Mouse (Mus musculus) heart, adult 2 months (tissue): ENCODE measurements at regions not wholly inside any gene's neighbourhood (a gene's known extent, or its start where the extent isn't known, plus 50 kb on each side); places are given as distances from the start of the nearest gene placed in this dataset.

Experiments
- DNase-seq, 2 experiments: peaks; one replicate each; pipeline ENCODE4 v3.0.0; 2021
- H3K27ac ChIP-seq: fragments of 200-600 bp; 2 replicates; pipeline ENCODE4 v1.8.1; 2022
- H3K27me3 ChIP-seq: fragments of 200-500 bp; 2 replicates; pipeline ENCODE4 v1.6.1; 2012; ENCODE audit warnings: mild to moderate bottlenecking, low read length, inconsistent platforms, mixed read lengths; ENCODE audit not compliant: control insufficient read depth, insufficient read depth
- H3K36me3 ChIP-seq: fragments of 200-500 bp; 2 replicates; pipeline ENCODE4 v1.6.1; 2012; ENCODE audit warnings: low read length, inconsistent platforms; ENCODE audit not compliant: control insufficient read depth, insufficient read depth
- H3K4me1 ChIP-seq: fragments of 200-500 bp; 2 replicates; pipeline ENCODE4 v1.6.1; 2011; ENCODE audit warnings: low read length; ENCODE audit not compliant: control insufficient read depth, insufficient read depth
- H3K4me3 ChIP-seq: fragments of 200-600 bp; 2 replicates; pipeline ENCODE4 v1.8.1; 2022
- H3K79me2 ChIP-seq: fragments of 200-500 bp; replicated peaks from 2 replicates; pipeline ENCODE4 v1.6.1; 2012; ENCODE audit warnings: mild to moderate bottlenecking, inconsistent platforms, low read length, moderate library complexity, mixed read lengths; ENCODE audit not compliant: control insufficient read depth, insufficient read depth
- H3K9ac ChIP-seq: fragments of 200-500 bp; 2 replicates; pipeline ENCODE4 v1.6.1; 2012; ENCODE audit warnings: low read depth, mild to moderate bottlenecking, control low read depth, inconsistent platforms, low read length, mixed read lengths
- CTCF ChIP-seq: fragments of 200-600 bp; IDR thresholded peaks from 2 replicates; pipeline ENCODE4 v1.8.1; 2022; ENCODE audit warnings: antibody characterized with exemption, mild to moderate bottlenecking, moderate library complexity
- EP300 ChIP-seq: fragments of 200-500 bp; IDR thresholded peaks from 2 replicates; pipeline ENCODE4 v1.6.1; 2011; ENCODE audit warnings: low read depth, low read length, control low read depth; ENCODE audit not compliant: insufficient read depth
- POLR2A ChIP-seq: fragments of 200-500 bp; IDR thresholded peaks from 2 replicates; pipeline ENCODE4 v1.6.1; 2011; ENCODE audit warnings: mild to moderate bottlenecking, low read depth, low read length, control low read depth; ENCODE audit not compliant: insufficient read depth
- WGBS: fragments of 180-500 bp; shearing (Covaris S2); methylation state at CpG from one replicate; pipeline ENCODE4 v1.1.7; 2018; 5-methylcytosine and 5-hydroxymethylcytosine counted together
- intact Hi-C: fragments of 180-260 bp; cut with DNase I; formaldehyde crosslinking; loops from one replicate; pipeline ENCODE4 v1.15.1; 2025

GRCm38 (mm10) chr9:115637114-115637513 lies 272.1 kb upstream of the Gadl1 start:
- no peak overlapping the region for H3K4me3 ChIP-seq
- no peaks in the 10 kb centered on the region for H3K4me1 ChIP-seq
- no peaks in the 10 kb centered on the region for H3K27me3 ChIP-seq
- no peaks in the 10 kb centered on the region for H3K36me3 ChIP-seq
- intact Hi-C loops: no loop called here
- DNase-seq: peak in 1 of 2 experiments; percentile 10
- no peak for TF ChIP-seq EP300
- TF ChIP-seq CTCF: no peak
- 43% methylated on average over 6 of the region's 6 CpGs for WGBS
- H3K9ac ChIP-seq: no peak overlapping the region
- H3K27ac ChIP-seq: no peak overlapping the region
- H3K79me2 ChIP-seq: no peaks in the 10 kb centered on the region

DNA sequence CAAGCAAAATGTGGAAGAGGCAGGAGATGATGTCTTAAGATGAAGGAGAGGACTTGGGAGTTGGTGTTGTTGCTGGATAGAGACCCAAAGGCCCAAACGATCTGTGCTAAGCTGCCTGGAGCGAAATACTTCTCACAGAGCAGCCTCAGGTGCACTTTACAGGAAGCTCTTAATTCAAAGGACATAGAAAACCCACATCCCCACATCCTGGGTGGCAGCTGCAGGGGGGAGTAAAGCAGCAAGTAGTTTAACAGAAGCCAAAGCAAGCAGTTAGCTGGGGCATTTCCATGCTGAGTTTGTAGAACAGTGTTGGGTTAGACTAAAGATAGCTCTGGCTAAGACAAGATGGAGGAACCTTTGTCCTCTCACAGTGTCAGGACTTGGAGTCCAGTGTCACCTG lies 268.5 kb upstream of the Gadl1 start:
- Histone ChIP-seq H3K79me2 (no peaks in the 10 kb centered on the region), H3K4me1 (no peaks in the 10 kb centered on the region), H3K27me3 (no peaks in the 10 kb centered on the region), H3K4me3 (no peak overlapping the region), H3K36me3 (no peaks in the 10 kb centered on the region), H3K9ac (no peak overlapping the region), H3K27ac (no peak overlapping the region)
- WGBS: 92% methylated on average over 2 of the region's 2 CpGs
- no peak for DNase-seq
- intact Hi-C loops: no loop called here
- TF ChIP-seq POLR2A: no peak
- TF ChIP-seq EP300: no peak
- no peak for TF ChIP-seq CTCF

GRCm38 (mm10) chr9:115642032-115642431 lies 267.2 kb upstream of the Gadl1 start:
- TF ChIP-seq POLR2A (no peak), EP300 (no peak), CTCF (no peak)
- intact Hi-C loops: no loop called here
- Histone ChIP-seq H3K4me3 (no peak overlapping the region), H3K9ac (no peak overlapping the region), H3K36me3 (no peaks in the 10 kb centered on the region), H3K27me3 (no peaks in the 10 kb centered on the region), H3K27ac (no peak overlapping the region), H3K79me2 (no peaks in the 10 kb centered on the region), H3K4me1 (no peaks in the 10 kb centered on the region)
- WGBS: 41% methylated on average over 4 of the region's 4 CpGs
- DNase-seq: no peak

DNA sequence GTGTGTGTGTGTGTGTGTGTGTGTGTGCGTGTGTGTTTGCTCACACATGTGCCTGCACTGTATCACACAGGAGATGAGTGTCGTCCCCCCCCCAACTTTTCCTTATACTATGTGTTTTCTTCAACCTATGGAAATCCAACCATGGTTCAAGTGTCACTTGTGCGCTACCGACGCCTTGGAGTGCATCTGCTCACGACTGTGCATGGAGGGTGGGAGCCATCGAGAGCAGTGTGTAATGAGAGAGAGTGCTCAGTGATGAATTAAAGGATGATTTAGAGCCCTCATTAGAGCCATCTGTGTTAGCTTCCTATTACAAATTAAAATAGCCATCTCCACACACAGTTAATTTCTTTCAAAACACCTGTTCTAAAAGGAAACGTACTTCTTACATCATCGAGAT lies 264.3 kb upstream of the Gadl1 start:
- Histone ChIP-seq H3K36me3 (no peaks in the 10 kb centered on the region), H3K79me2 (no peaks in the 10 kb centered on the region), H3K27me3 (no peaks in the 10 kb centered on the region), H3K9ac (no peak overlapping the region), H3K4me3 (no peak overlapping the region), H3K27ac (no peak overlapping the region), H3K4me1 (no peaks in the 10 kb centered on the region)
- TF ChIP-seq POLR2A: no peak
- no peak for TF ChIP-seq EP300
- TF ChIP-seq CTCF: no peak
- DNase-seq: no peak
- intact Hi-C loops: no loop called here
- 89% methylated on average over 9 of the region's 9 CpGs for WGBS

DNA sequence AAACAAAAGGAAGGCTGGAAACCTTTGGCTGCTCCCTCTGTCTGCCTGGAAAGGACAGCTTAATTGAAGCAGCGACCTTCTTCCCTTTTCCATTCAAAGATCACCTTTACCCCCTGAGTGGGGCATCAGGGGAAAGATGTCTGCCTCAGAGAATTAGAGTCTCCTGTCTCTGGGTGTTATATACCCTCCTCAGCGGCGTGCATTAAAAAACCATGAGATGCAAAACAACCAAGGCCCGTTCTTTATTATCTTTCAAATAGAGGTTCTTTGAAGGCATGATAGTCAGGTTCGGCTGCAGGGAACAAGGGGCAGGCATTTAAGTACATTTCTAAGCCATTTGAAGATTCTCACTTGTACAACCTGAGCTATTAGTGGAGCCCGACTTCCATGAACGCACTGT lies 263.0 kb upstream of the Gadl1 start:
- WGBS: 74% methylated on average over 7 of the region's 7 CpGs
- H3K9ac ChIP-seq: no peak overlapping the region
- no peaks in the 10 kb centered on the region for H3K36me3 ChIP-seq
- TF ChIP-seq CTCF (no peak), EP300 (no peak), POLR2A (no peak)
- H3K4me3 ChIP-seq: no peak overlapping the region
- no peaks in the 10 kb centered on the region for H3K27me3 ChIP-seq
- no peaks in the 10 kb centered on the region for H3K4me1 ChIP-seq
- no peaks in the 10 kb centered on the region for H3K79me2 ChIP-seq
- no peak overlapping the region for H3K27ac ChIP-seq
- no peak for DNase-seq
- intact Hi-C loops: no loop called here

DNA sequence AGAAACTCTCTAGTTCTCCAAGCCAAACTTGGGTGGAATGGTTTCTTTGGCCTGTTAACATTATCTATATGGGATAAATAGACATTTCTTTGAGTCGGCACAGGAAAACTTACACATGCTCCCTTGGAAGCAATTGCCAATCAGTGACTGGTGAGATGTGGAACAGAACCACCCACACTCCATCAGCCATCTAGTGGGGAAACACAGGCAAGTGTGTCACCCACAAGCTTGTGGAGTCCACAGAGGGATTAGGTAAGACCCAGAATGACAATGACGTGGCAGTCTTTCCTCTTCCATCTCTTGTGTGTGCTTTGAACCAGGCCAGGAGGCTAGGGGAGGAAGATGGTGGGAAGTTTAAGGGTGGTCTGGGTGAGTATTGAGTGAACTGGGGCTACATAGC lies 257.5 kb upstream of the Gadl1 start:
- H3K27me3 ChIP-seq: no peaks in the 10 kb centered on the region
- no peak for TF ChIP-seq EP300
- no peak for TF ChIP-seq CTCF
- no peak for TF ChIP-seq POLR2A

More for the DNA sequence above, 257.5 kb upstream of the Gadl1 start:
- no peaks in the 10 kb centered on the region for H3K4me1 ChIP-seq
- DNase-seq: no peak
- H3K9ac ChIP-seq: no peak overlapping the region
- WGBS: 81% methylated on average over 2 of the region's 2 CpGs
- intact Hi-C loops: no loop called here
- H3K36me3 ChIP-seq: no peaks in the 10 kb centered on the region
- no peaks in the 10 kb centered on the region for H3K79me2 ChIP-seq
- H3K27ac ChIP-seq: no peak overlapping the region
- H3K4me3 ChIP-seq: no peak overlapping the region
